Mouse (Mus musculus) ZHBTc4 (cell line): ENCODE measurements around the gene Serping1.
A peak's percentile ranks its signal among the peaks of the same experiment; 100 is the strongest.
"Not testable (repeated sequence)": the region's sequence is repeated elsewhere in the genome, so short reads cannot be mapped to it uniquely, and the experiment has no call there.

Experiments
- DNase-seq: peaks from one replicate; pipeline ENCODE4 v3.0.0-alpha.2; 2011; ENCODE audit warnings: low read depth, low spot score

Gene Serping1

DNA sequence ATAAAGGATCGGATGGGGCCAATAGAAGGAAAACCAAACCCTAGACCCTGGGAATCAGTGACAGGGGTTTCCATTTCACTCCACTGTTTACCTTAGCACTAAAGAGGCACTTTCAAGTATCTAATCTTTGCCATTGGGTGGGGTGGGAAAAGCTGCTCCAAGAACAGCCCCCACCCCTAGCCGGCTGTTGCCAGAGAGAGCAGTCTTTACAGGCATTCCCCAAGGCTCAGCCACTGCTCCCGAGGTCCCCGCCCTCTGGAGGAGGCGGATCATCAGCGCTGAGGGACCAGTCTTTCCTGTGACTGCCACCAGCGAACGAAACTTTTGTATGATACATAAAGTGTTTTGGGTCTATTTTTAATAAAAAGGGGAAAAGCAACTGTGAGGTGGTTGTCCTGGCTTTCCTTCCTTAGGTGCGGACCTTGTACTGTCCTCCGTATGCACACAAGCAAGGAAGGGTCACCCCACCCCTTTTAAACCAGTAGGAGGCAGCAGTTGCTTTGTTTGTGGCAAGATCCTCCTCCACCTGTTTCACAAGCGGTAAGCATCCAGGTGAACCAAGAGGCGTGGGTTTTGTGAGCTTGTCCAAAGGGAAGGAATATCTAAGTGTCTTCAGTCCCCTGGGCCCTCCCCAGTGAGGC, 36.9 kb downstream of the Serping1 start:
- DNase-seq = peak; percentile 76

GRCm38 (mm10) chr2:84737451-84737925, 37.8 kb downstream of the Serping1 start:
- peak; percentile 37 for DNase-seq

DNA sequence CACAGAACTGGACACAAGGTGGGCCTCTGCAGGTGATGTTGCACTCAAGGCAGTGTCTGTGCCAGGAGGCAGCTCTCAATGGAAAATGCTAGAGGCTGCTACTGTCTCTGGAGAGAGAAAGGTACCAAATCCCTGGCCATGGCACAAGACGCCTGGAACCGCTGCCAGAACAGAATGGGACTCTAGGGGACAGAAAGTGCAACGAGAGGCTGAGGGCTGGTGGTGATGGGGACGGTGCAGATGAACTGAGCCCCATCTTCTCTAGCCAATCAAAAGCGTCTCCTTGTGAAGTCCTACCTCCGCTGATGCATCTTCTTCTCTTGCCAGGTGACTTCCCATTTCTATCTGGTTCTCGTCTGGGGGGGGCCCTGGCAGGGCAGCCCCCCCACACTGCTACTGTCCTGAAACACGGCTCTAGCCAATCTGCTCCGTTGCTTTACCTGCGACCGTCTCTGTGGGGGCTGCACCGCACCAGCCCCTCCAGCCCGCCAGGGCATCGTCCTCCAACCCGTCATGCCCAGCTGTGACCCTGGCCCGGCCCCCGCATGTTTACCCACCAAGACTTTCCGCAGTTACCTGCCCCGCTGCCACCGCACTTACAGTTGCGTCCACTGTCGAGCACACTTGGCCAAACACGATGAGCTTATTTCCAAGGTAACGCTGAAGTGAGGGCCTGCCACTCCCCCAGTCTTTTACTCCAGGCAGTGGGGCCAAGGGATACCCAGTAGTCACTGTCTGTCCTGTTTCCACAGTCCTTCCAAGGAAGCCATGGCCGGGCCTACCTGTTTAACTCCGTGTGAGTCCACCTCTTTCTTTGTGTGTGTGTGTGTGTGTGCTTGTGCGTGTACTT, 38.7 kb downstream of the Serping1 start:
- DNase-seq = no peak

GRCm38 (mm10) chr2:84735346-84735920, 39.8 kb downstream of the Serping1 start:
- DNase-seq = no peak

- no peak for DNase-seq
These were observed 40.3 kb downstream of the Serping1 start for GRCm38 (mm10) chr2:84734919-84735318.

DNA sequence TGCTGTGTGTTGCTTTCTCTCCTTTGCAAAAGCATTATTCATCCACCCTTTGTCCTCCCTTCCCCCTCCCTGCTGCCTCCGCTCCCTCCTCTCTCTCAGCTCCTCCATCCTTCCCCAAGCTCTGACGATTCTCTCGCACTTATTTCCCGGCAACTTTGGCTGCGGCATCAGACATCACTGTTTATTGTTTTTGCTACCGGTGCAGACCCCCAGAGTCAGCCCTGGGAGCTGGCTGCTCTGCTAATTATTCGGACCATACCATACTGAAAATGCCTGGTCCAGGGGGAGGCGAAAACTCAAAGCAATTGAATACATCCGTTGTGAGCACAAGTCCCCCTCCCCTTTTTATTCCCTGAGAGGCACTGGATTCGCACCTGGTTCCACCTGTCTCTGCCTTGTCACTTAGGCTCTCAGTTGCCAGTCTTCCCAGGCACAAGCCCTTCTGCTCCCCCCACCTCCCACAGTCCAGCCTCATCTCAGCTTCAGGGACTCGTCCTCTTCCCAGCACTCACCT, 40.8 kb downstream of the Serping1 start:
- DNase-seq = no peak

- no peak for DNase-seq
These were observed 41.5 kb downstream of the Serping1 start, which contains the start of gene Ypel4 for GRCm38 (mm10) chr2:84733579-84734300. Gene Ypel4, plus strand, starts transcription at chr2:84734058.

DNA sequence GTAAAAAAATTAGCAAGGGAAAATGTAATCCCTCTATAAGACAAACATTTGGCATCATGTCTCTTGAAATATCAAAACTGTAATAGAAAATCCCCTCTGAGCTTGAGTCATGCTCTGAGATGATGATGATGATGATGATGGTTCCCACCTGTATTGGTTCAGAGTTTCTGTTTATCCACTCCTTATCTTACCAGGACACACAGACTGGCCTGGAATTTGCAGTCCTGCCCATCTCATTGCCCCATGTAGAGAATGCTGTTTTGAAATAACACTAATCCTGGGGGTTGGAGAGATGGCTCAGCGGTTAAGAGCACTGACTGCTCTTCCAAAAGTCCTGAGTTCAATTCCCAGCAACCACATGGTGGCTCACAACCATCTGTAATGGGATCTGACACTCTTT, 42.9 kb downstream of the Serping1 start:
- DNase-seq = no peak

DNA sequence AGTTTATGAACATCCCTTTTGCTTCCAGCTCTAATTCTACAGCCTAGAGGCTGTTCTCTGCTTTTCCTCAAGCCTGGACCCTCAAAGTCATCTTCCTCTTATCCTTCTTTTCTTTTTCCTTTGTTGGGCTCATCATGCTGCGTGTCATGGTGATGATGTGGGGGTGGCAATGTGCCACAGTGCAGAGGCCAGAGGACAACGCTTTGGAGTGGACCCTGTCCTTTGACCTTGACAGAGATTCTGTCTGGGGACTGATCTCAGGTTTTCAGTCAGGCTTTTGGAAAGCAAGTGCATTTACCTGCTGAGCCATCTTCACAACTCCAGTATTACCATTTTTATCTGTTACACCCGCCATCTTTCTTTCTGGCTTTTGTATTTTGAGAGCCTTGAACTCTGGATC, 44.0 kb downstream of the Serping1 start:
- no peak for DNase-seq

DNA sequence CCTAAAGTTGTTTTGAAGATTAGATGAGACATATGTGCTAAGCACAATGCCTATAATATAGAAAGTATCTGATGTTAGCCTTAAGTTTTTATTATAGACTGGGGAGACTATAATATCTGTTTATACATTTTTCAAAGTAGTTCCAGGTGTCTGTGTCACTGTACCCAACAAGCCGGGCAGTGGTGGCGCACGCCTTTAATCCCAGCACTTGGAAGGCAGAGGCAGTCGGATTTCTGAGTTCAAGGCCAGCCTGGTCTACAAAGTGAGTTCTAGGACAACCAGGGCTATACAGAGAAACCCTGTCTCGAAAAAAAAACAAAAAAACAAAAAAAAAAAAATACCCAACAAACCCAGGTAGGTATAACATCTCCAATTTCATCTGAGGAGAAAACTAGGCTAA, 47.1 kb downstream of the Serping1 start:
- not testable (repeated sequence) for DNase-seq

DNA sequence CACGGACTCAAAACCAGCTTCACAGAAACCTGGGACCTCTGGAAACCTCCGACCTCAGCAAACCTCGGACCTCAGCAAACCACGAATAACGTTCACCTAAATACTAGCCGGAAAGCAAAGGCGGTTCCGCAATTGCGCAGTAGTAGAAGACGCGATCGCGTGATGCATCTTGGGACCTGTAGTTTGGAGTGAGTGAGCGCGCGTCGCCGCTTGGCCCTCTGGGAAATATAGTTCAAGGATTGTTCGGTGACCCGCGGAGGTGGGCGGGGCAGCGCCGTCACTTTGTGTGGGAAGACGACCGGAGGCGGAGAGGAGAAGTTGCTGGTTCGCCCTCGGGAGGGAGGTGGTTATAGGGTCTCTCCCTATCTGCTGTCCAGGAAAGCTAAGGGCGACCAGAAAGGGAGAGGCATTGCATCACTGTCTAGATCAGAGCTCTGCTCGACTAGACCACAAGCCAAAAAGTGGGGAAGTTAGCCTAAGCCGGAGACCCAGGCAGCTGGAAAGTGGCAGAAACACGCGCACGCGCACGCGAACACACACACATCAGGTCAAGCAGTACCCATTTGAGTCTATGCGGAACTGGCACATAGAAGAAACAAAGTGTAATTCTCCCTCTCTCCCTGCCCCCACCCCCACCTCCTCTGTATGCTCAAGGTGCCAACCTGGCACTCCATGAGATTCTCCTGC, 47.9 kb downstream of the Serping1 start, which contains the start of gene Clp1:
Clp1 (minus strand) TSS at position 179 of the 687 bp plus-strand sequence.
- peak; percentile 100 for DNase-seq

DNA sequence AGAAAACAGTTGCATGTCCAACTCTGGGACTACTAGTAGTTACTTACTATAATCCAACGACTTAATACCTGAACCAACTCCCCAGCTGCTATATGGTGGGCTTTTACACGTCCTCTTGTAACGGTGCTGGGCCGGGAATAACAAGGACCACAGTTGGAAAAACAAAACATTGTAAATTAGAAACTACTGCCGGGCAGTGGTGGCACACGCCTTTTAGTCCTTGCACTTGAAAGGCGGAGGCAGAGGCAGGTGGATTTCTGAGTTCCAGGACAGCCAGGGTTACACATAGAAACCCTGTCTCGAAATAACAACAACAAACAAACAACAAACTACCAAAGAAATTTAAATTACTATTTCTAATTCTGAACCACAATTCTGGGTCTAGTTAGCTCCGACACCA, 48.5 kb downstream of the Serping1 start:
- DNase-seq = no peak

DNA sequence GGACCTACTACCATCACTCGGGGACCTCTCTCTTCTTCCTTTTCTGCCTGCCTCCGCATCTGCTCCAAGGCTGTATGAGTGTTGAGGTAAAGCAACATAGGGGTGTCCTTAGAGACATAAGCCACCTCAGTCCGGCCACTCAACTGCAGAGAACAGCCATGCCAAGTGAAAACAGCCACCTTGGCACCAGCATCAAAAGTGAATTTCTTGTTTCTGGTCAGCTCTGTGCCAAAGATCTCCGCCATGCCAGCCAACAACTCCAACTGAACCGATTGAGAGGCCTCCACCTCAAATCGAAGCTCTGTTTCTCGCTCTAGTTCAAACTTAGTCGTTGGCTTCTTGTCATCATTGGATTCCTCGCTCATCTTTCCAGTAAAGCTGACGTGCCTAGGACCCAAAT, 49.5 kb downstream of the Serping1 start:
- DNase-seq = no peak

GRCm38 (mm10) chr2:84723856-84724255, 51.4 kb downstream of the Serping1 start:
- DNase-seq = no peak

DNA sequence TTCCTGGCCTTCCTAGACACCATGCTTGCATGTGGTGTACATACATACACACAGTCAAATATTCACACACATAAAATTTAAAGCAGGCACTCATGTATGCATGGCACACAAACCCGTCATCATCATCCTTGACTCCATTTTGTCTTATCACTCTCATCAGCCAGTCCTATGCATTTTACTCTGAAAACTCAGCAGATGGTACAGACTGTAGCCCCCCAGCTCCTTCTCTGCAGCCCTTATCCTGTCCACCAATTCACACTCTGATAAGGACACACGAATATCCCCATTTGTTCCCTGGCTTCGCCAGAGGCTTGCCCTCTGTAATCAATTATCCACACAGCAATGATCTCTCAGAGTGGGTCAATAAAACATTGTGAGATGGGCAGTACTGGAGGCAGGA, 54.1 kb downstream of the Serping1 start:
- DNase-seq = no peak

- no peak for DNase-seq
These were observed 54.5 kb downstream of the Serping1 start for GRCm38 (mm10) chr2:84720718-84721117.

DNA sequence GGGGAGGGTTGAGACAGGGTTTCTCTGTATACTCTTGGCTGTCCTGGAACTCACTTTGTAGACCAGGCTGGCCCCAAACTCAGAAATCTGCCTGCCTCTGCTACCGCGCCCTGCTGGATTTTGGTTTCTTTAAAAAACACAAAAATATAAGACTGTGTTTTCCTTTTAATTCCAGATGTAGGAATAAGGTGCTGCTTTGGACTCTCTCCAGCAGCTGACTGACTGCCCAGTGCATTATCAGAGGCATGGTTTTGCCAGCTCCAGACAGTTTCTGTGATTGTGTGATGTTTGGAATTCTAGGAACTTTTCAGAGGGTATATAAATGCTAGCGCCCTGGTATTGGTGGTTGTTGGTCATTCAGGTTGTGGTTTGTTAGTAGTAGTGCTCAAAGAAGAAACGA, 57.9 kb downstream of the Serping1 start:
- DNase-seq = no peak

- DNase-seq = no peak
These were observed 58.6 kb downstream of the Serping1 start for GRCm38 (mm10) chr2:84716423-84717355.

GRCm38 (mm10) chr2:84715562-84716361, 59.5 kb downstream of the Serping1 start:
- peak; percentile 97 for DNase-seq
